Mouse (Mus musculus): ENCODE results near the gene Hace1. TPM values are rescaled to one million over a fixed set of nuclear protein-coding genes. Genes with fewer than 3 reads are reported as not detected.

Hace1 gene
- polyA plus RNA-seq, 1 experiment from 2014 or later, result 24.7 TPM

DNA sequence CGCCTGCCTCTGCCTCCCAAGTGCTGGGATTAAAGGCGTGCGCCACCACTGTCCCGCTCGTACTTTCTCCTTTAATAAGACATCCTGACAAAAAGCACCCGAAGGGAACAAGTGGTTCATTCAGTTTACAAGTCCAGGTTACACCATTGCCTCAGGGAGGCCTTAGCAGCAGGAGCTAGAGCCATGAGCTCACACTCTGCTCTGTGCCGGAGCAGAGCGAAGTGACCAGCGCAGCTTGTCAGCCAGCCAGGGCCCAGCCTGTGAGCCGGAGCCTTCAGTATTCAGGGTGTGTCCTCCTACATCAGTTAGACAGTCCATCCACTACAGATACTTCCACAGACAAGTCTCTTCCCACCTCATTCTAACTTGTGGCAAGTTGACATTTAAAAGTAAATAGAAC, 55.0 kb downstream of the Hace1 start:
- no peaks in the 10 kb centered on the region for H3K9me3 ChIP-seq
- no peak overlapping the region for H3K4me3 ChIP-seq
- H3K4me1 ChIP-seq, result no peaks in the 10 kb centered on the region
- no peaks in the 10 kb centered on the region for H3K27me3 ChIP-seq (ENCODE audit: poor library complexity, severe bottlenecking)
- no peak overlapping the region for H3K27ac ChIP-seq
- DNase-seq (ENCODE audit: extremely low spot score, low spot score), result no peak
- H3K36me3 ChIP-seq (replicated peaks), result peaks cover 12% of the 10 kb centered on the region
- 93% methylated on average over 10 of the region's 10 CpGs for WGBS

DNA sequence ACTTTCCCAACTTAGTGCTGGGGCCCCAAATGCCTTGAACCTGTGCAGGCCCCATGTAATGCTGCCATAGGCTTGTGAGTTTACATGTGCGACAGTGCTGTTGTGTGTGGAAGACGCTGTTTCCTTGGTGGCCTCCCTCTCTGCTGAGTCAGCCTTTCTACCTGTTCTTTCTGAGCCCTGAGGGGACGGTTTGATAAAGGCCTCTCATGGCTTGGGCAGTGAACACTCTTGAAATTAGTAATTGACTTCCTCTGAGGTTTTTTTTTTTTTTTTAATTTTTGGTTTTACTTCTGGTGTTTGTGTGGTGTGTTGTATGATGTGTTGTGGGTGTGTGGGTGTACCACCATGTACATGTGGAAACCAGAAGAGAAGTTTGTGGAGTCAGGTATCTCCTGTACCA, 57.6 kb downstream of the Hace1 start:
- Histone ChIP-seq H3K4me1 (no peaks in the 10 kb centered on the region), H3K4me3 (no peak overlapping the region), H3K27ac (no peak overlapping the region), H3K27me3 (ENCODE audit: poor library complexity, severe bottlenecking) (no peaks in the 10 kb centered on the region), H3K9me3 (no peaks in the 10 kb centered on the region), H3K36me3 (replicated peaks) (peaks cover 20% of the 10 kb centered on the region)
- no peak for DNase-seq (ENCODE audit: extremely low spot score, low spot score)
- 91% methylated on average over 3 of the region's 3 CpGs for WGBS

DNA sequence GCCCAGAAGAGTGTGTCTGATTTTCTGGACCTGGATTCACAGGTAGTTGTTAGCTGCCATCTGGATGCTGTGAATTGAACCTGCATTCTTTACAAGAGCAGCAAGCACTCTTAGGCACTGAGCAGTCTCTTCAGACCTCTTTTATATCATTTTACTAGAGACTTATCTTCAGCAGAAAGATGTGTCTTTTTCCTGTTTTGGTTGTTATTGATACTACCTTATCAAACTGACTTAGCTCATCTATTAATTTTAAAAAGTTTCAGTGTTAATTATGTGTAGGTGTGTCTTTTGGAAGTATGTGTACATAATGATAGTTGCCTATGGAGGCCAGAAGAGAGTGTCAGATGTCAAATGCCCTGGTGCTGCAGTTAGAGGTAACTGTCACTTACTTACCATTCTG, 62.1 kb downstream of the Hace1 start:
- H3K4me1 ChIP-seq, result no peaks in the 10 kb centered on the region
- peaks cover 27% of the 10 kb centered on the region for H3K36me3 ChIP-seq (replicated peaks)
- H3K27ac ChIP-seq, result no peak overlapping the region
- H3K27me3 ChIP-seq (ENCODE audit: poor library complexity, severe bottlenecking), result no peaks in the 10 kb centered on the region
- no peak for DNase-seq (ENCODE audit: extremely low spot score, low spot score)
- H3K9me3 ChIP-seq, result peaks cover 3% of the 10 kb centered on the region; the same call in 1 of the 2 replicates
- H3K4me3 ChIP-seq, result no peak overlapping the region

DNA sequence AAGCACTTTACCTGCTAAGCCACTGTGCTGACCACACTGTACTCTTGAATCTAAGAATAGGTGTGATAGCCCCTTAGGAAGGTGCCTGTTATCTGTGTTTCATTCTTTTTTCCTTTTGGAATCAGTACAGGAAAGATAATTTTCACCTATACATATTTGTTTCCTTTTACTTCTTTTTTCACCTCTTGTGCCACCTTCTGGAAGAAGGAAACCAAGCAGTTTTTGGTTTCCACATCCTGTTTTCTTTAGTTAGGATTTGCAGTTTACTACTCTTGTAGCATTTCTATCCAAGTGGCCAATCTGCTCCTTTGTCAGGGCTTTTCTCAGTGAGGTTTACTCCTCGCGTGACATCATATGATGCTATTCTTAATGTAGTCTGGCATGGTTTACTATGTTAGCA, 76.4 kb downstream of the Hace1 start:
- Histone ChIP-seq H3K36me3 (replicated peaks) (peaks cover 36% of the 10 kb centered on the region), H3K9me3 (no peaks in the 10 kb centered on the region), H3K4me3 (no peak overlapping the region), H3K27ac (no peak overlapping the region), H3K27me3 (ENCODE audit: poor library complexity, severe bottlenecking) (no peaks in the 10 kb centered on the region), H3K4me1 (no peaks in the 10 kb centered on the region)
- 93% methylated on average over 2 of the region's 2 CpGs for WGBS
- no peak for DNase-seq (ENCODE audit: extremely low spot score, low spot score)

DNA sequence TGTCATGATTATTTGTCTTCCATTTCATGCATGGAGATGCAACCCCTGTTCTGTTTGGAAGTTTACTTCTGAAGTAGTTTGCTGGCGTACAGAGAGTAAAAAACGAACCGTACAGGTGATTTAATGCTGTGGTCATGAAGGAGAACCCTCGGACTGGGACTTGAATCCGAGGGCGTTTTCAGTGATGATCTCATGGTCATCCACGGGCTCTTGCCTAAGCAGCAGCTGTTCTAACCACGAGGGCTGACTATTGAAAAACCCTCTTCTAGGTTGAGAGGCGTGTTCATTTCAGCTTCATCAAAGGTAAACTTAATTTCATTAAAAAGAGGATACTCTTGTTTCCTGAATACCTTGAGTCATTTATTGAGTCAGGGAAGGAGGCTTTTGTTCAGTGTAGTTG, 84.4 kb downstream of the Hace1 start:
- Histone ChIP-seq H3K36me3 (replicated peaks) (peaks cover 53% of the 10 kb centered on the region), H3K4me3 (no peak overlapping the region), H3K4me1 (no peaks in the 10 kb centered on the region), H3K27me3 (ENCODE audit: poor library complexity, severe bottlenecking) (no peaks in the 10 kb centered on the region), H3K27ac (no peak overlapping the region), H3K9me3 (peaks cover 8% of the 10 kb centered on the region)
- DNase-seq (ENCODE audit: extremely low spot score, low spot score), result no peak
- WGBS, result 90% methylated on average over 9 of the region's 9 CpGs

DNA sequence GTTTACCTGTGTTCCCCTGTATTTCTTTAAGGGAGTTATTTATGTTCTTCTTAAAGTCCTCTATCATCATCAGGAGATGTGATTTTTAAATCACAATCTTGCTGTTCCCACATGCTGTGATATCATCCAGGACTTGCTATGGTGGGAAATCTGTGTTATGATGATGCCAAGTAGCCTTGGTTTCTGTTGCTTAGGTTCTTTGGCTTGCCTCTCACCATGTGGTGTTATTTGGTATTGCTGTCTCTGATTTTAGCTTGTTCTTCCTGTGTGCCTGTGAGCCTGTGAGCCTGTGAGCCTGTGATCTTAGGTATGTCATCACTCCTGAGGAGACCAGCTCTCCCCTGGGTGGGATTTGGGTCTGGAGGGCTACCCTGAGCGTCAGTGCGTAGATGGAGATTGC, 90.6 kb downstream of the Hace1 start:
- peaks cover 13% of the 10 kb centered on the region for H3K9me3 ChIP-seq
- no peaks in the 10 kb centered on the region for H3K27me3 ChIP-seq (ENCODE audit: poor library complexity, severe bottlenecking)
- 98% methylated on average over 2 of the region's 2 CpGs for WGBS
- DNase-seq (ENCODE audit: extremely low spot score, low spot score), result no peak
- peaks cover 8% of the 10 kb centered on the region for H3K4me1 ChIP-seq
- H3K4me3 ChIP-seq, result no peak overlapping the region
- H3K27ac ChIP-seq, result no peak overlapping the region
- peaks cover 55% of the 10 kb centered on the region for H3K36me3 ChIP-seq (replicated peaks)

DNA sequence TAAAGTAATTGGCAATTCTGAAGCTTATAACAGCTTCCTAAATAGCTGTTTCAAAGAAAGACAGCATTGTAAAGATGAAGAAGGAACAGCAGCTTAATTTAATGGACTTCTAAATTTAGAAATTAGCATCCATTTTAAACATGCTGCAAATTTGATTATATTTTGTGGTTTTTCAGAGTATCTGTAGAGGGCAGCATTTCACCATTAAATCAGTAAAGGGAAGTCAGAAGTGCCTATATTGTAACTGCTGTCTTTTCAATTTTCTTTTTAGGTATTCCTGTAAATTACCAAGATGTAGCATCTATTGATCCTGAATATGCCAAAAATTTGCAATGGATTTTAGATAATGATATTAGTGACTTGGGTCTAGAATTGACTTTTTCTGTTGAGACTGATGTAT, 99.2 kb downstream of the Hace1 start:
- Histone ChIP-seq H3K36me3 (replicated peaks) (peaks cover 34% of the 10 kb centered on the region), H3K4me3 (no peak overlapping the region), H3K27me3 (ENCODE audit: poor library complexity, severe bottlenecking) (no peaks in the 10 kb centered on the region), H3K9me3 (no peaks in the 10 kb centered on the region), H3K27ac (no peak overlapping the region), H3K4me1 (peaks cover 13% of the 10 kb centered on the region)
- no peak for DNase-seq (ENCODE audit: extremely low spot score, low spot score)

DNA sequence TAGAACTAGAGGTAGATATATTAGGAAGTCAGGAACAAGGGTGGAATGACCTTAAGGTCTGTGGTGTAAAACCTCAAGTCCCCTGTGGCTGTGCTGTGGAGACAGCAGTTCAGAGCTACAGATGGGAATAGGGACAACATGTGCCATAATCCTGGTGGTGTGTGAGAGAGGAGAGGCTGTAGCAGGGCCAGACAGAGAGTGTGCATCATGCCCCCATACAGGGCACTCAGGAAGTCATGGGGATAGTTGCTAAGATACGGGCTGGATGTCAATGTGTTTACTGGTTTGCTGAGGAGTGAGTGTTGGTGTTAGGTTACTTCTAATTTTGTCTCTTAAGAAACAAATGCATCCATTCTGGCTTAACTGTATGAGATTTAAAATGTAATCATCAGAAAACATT, 108.6 kb downstream of the Hace1 start:
- no peaks in the 10 kb centered on the region for H3K9me3 ChIP-seq
- WGBS, result 84% methylated on average over 1 of the region's 1 CpGs
- no peak overlapping the region for H3K27ac ChIP-seq
- H3K27me3 ChIP-seq (ENCODE audit: poor library complexity, severe bottlenecking), result no peaks in the 10 kb centered on the region
- H3K4me1 ChIP-seq, result no peaks in the 10 kb centered on the region
- H3K36me3 ChIP-seq (replicated peaks), result peaks cover 21% of the 10 kb centered on the region
- DNase-seq (ENCODE audit: extremely low spot score, low spot score), result no peak
- H3K4me3 ChIP-seq, result no peak overlapping the region

DNA sequence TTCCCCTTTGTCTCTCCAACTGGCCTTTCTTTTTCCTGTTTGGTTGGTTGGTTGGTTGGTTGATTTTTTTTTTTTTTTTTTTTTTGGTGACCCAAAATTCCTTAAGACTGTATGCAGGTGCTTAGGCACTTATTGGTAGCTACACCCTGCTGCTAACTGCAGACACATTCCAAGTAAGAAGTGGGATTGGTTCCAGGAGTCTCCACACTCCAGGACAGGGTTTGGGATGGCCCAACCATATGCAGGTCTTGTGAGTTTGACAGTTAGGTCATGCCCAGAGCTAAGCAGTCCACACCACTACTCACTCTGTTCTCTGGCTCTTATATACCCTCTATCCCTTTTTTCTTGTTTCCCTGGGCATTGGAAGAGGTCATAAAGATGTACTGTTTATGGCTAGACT, 117.3 kb downstream of the Hace1 start:
- Histone ChIP-seq H3K27me3 (ENCODE audit: poor library complexity, severe bottlenecking) (no peaks in the 10 kb centered on the region), H3K4me3 (no peak overlapping the region), H3K27ac (no peak overlapping the region), H3K36me3 (replicated peaks) (peaks cover 13% of the 10 kb centered on the region), H3K4me1 (0 out of 2 replicates have a peak, but pooled peaks cover 4% of the 10 kb centered on the region), H3K9me3 (no peaks in the 10 kb centered on the region)
- DNase-seq (ENCODE audit: extremely low spot score, low spot score), result no peak

DNA sequence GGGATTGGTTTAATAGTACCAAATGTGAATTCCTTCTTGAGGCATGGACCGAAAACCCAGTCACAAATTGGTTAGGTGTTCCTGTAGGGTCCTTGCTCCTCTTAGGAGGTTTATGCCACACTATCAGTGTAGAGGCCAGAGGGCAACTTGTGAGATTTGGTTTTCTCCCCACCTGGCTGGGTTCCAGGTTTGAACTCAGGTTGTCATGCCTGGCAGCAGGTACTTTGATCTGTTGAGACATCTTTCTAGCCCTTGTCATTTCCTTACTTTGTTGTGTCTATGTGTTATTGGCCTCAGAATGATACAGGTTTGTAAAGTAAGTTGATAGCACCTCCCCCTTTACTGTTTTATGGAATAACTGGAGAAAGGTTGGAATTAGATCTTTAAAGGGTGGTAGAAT, 117.9 kb downstream of the Hace1 start:
- Histone ChIP-seq H3K9me3 (no peaks in the 10 kb centered on the region), H3K4me1 (0 out of 2 replicates have a peak, but pooled peaks cover 4% of the 10 kb centered on the region), H3K27ac (no peak overlapping the region), H3K4me3 (no peak overlapping the region), H3K36me3 (replicated peaks) (peaks cover 14% of the 10 kb centered on the region), H3K27me3 (ENCODE audit: poor library complexity, severe bottlenecking) (no peaks in the 10 kb centered on the region)
- WGBS, result 93% methylated on average over 1 of the region's 1 CpGs
- DNase-seq (ENCODE audit: extremely low spot score, low spot score), result no peak

DNA sequence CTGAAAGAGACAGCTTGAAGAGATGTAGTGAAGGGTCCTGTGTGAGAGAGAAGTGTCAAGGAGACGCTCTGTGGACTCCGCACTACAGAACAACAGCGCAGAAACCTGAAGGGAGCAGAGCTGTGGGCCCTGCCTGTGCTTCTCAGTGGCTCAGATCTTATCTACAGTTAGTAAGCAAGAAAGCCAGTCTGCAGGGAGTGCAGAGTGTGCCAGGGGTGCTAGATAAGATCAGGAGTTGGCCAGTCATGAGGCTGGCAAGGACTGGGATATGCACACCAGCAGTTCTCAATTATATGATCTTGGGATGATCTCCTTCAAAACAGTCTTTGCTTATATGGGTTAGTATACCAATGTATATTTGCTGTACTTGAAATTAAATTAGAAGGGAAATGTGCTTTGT, 121.3 kb downstream of the Hace1 start:
- H3K27ac ChIP-seq, result no peak overlapping the region
- no peaks in the 10 kb centered on the region for H3K9me3 ChIP-seq
- 0 out of 2 replicates have a peak, but pooled peaks cover 4% of the 10 kb centered on the region for H3K4me1 ChIP-seq
- H3K4me3 ChIP-seq, result no peak overlapping the region
- WGBS, result 86% methylated on average over 3 of the region's 3 CpGs
- DNase-seq (ENCODE audit: extremely low spot score, low spot score), result no peak
- H3K36me3 ChIP-seq (replicated peaks), result peaks cover 29% of the 10 kb centered on the region
- no peaks in the 10 kb centered on the region for H3K27me3 ChIP-seq (ENCODE audit: poor library complexity, severe bottlenecking)

DNA sequence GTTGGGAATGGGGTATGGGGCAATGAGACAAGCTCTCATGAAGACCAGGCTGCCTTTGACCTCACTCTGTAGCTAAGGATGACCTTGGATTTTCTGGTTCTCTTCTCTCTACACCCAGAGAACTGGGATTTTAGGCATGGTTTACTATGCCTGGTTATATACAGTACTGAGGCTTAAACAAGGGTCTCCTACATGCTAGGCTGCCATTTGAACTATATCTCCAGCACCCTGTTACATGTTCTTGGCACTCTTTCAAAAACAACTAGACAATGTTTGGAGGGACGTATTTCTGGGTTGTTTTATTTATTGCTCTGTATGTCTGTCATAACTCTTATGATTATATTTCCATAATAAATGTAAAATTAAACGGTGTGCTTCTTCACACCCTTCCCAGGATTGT, 129.2 kb downstream of the Hace1 start:
- Histone ChIP-seq H3K4me1 (no peaks in the 10 kb centered on the region), H3K9me3 (no peaks in the 10 kb centered on the region), H3K36me3 (replicated peaks) (peaks cover 18% of the 10 kb centered on the region), H3K4me3 (no peak overlapping the region), H3K27ac (no peak overlapping the region), H3K27me3 (ENCODE audit: poor library complexity, severe bottlenecking) (no peaks in the 10 kb centered on the region)
- 98% methylated on average over 2 of the region's 2 CpGs for WGBS
- no peak for DNase-seq (ENCODE audit: extremely low spot score, low spot score)

DNA sequence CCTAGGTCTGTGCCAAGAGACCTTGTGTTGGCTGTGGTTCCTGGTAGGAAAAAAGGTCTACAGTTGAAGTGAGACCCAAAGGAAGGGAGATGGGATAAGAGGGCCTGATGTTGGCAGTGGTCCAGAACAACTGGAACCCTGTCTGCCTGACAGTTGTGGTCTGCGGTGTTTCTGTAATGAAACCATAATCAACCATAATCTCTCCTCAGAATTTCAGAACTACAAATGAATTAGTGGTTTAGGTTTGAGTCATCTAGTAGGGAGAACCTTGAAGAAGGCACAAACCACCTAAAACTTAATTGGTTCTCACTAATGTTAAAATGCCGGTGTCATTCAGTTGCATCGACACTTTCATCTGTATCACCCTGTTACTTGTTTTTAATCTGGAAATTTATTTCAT, 133.2 kb downstream of the Hace1 start:
- 94% methylated on average over 3 of the region's 3 CpGs for WGBS
- Histone ChIP-seq H3K4me3 (no peak overlapping the region), H3K27ac (no peak overlapping the region), H3K27me3 (ENCODE audit: poor library complexity, severe bottlenecking) (no peaks in the 10 kb centered on the region), H3K4me1 (no peaks in the 10 kb centered on the region), H3K9me3 (no peaks in the 10 kb centered on the region), H3K36me3 (replicated peaks) (peaks cover 32% of the 10 kb centered on the region)
- no peak for DNase-seq (ENCODE audit: extremely low spot score, low spot score)

DNA sequence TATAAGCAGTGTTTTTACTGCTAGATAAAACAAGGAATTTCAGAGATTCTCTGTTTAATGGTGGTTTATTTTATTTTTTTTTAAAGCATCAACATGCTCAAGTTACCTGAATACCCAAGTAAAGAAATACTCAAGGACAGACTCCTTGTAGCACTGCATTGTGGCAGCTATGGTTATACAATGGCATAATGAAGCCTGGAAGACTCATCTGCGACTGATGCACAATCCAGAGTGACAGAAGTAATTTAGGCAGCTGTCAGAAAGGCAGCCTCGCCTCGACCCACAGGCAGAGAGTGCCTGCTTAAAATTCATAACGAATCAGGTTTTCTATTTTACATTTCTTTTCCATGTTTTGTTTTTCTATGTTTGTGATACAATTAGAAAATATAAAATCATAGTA, 133.7 kb downstream of the Hace1 start:
- WGBS, result 70% methylated on average over 4 of the region's 4 CpGs
- no peak overlapping the region for H3K4me3 ChIP-seq
- H3K9me3 ChIP-seq, result no peaks in the 10 kb centered on the region
- H3K27ac ChIP-seq, result no peak overlapping the region
- no peaks in the 10 kb centered on the region for H3K4me1 ChIP-seq
- DNase-seq (ENCODE audit: extremely low spot score, low spot score), result no peak
- H3K27me3 ChIP-seq (ENCODE audit: poor library complexity, severe bottlenecking), result no peaks in the 10 kb centered on the region
- peaks cover 36% of the 10 kb centered on the region for H3K36me3 ChIP-seq (replicated peaks)
